Mouse (Mus musculus): ENCODE data around the gene Dmrtc2.

Dmrtc2 gene

GRCm38 (mm10) chr7:24902264-24902629 is 32.4 kb downstream of the Dmrtc2 start:
- no peak for DNase-seq (ENCODE audit: low spot score in 2 of 2)

GRCm38 (mm10) chr7:24902630-24903443 is 33.0 kb downstream of the Dmrtc2 start, which contains the start of gene Arhgef1:
Gene Arhgef1, plus strand, starts transcription at chr7:24902912.
- peak; percentile 41 to 49 for DNase-seq (ENCODE audit: low spot score in 2 of 2)

DNA sequence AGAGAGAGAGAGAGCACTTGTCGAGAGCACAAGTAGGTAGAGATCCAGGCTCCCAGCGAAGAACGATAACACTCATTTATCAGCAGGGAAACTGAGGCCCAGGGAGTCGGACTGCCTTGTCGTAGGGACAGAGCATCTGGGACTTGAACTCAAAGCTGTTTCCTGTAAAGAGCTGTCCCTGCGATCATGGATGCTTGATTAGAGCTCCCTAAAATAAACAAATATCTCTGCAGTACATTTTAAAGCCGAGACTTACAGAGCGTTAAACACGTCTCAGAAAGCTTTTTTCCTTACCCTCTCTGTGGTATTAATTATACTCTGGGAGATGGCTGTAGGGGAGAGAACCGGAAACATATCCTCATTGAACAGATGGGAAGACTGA is 33.6 kb downstream of the Dmrtc2 start:
- DNase-seq (ENCODE audit: low spot score in 2 of 2): no peak

DNA sequence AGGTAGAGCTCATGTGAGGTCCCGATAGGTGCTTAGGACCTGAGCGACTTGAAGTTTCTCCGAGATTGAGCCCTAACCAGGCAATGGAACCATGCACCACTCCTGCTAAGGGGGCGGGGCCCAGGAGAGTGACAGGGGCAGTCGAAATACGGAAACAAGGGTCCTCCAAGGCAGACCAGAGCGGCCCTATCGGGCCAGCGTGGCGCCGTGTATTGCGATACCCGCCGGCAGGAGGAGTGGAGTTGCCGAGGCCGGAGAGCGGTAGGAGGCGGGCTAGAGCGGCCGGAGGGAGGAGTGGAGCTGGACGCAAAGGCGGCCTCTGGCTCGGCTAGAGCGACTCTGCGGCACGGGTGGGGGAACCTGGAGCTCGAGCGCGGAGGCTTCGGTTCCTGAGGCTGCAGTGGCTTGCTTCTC is 34.2 kb downstream of the Dmrtc2 start:
- peak; percentile 98 for DNase-seq (ENCODE audit: low spot score in 2 of 2)

- DNase-seq (ENCODE audit: low spot score in 2 of 2): peak in 1 of 2 experiments; percentile 68
Measured at GRCm38 (mm10) chr7:24904936-24905335, 35.1 kb downstream of the Dmrtc2 start.

DNA sequence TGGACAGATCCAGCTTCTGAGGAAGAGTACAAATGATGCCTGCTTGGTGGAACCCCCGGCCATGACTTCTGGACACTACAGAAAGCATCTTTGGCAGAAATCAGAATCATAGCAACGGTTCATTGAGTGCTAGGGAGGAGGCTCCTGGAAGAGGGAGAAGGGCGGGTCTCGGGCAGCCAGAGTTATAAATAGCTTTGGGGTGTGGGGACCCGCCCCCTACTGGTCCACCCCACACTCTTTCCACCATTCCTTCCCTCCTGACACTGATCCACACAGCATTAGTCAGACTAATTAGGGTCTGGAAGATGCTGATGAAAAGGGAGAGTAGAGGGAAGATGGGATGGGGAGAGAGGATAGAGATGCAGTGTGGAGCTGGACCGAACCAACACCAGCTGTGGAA is 36.7 kb downstream of the Dmrtc2 start:
- DNase-seq (ENCODE audit: low spot score in 2 of 2): no peak

DNA sequence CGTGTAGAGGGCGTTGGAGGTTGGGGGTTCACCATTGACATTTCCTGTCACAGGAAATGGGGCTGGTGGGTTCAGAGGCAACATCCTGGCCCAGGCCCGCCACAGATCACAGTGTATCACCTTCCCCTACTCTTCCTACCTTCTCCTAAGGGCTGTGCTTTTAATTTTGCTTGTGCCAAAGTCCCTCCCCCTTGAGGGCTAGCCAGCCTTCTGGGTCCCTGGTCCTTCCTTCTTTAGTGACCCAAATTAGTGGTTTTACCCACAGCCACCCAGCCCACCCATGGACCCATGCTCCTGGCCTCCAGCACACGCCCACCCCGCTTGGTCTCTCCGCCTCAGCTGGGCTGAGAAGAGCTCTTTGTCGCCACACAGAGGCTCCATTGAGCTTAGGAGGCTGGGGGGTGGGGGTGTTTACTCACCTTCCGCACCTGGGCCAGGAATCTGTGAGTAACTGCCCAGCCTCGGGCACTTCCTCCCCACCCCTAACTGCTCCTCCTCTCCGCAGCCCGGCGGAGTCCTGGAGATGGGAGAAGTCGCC is 37.4 kb downstream of the Dmrtc2 start:
- DNase-seq (ENCODE audit: low spot score in 2 of 2): no peak

GRCm38 (mm10) chr7:24912480-24912879 is 42.6 kb downstream of the Dmrtc2 start:
- DNase-seq (ENCODE audit: low spot score in 2 of 2): no peak

DNA sequence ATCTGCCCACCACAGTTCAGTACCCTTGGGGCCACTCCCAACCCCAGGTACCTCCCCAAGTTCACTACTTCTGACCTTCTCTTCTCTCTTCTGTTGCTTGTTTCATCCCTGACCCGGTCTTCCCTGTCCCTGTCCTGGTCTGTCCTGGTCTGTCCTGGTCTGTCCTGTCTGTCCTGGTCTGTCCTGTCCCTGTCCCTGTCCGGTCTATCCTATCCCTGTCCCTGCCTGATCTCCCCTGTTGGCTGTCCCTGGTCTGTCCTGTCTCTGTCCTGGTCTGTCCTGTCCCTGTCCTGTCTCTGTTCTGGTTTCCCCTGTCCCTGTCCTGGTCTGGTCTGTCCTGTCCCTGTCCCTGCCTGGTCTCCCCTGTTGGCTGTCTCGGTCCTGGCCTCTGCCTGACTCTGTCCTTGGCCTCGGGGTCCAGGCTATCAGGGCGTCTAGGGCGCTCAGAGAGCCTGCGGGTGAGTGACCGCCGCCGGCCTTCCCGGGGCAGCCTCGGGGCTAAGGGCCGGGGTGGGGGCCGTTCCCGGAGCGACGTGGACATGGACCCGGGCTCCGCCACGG is 49.0 kb downstream of the Dmrtc2 start:
- DNase-seq (ENCODE audit: low spot score in 2 of 2): no peak

DNA sequence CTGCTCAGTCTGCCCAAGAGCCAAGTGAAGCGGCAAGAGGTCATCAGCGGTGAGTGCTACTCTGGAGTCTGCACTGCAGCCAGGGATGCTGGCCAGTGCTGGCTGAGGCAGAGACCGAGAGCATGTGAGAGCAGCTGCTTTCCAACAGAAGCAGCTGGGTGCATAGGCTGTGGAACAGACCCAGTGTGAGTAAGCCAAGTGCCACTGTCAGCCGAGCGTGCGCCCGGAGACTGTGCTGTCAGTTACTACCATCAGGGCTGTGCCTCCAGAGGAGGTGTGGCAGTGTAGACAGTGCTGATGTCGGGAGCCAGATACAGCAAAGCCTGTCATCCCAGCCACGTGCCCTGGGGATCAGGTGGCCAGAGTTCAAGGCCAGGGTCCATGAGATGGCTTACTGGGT is 49.9 kb downstream of the Dmrtc2 start:
- DNase-seq (ENCODE audit: low spot score in 2 of 2): peak in 1 of 2 experiments; percentile 46
